In genomic region chr6:88565033-88565432, GRCm38 (mm10) we compare ENCODE assay signal across 8 mouse cellular contexts. TPM values are rescaled to one million over a fixed set of nuclear protein-coding genes. Genes with fewer than 3 reads are reported as not detected.
DNase-seq lines count a peak whose midpoint lies in the region; ATAC-seq lines count a peak whose summit lies in the region.
"Had no signal": no experiment of that assay in that cellular context is flagged by ENCODE, and none has a peak within 500 bp of the region (broad histone marks: within the 10 kb centered on the region; RNA-seq: fewer than 3 reads in every experiment).

No protein-coding gene starts in this region.

- ATAC-seq in activated CD4-positive, CD25-positive, alpha-beta regulatory T cell, adult 4 months = no peak

- peak; percentile 33 for DNase-seq in kidney, adult 9 months
- no peak for DNase-seq in kidney, postnatal 10 days
- peak; percentile 50 for DNase-seq in 3T3-L1 (ENCODE audit: low read depth, low spot score)
- DNase-seq in 416B (ENCODE audit: low read depth) = peak; percentile 32
- DNase-seq in cerebellum, postnatal 10 days = peak; percentile 59 to 65
- DNase-seq in layer of hippocampus, postnatal 36 days = no peak
- DNase-seq: adrenal gland, postnatal 25 days had no signal

RNA-seq across cellular contexts. Expression of gene Sec61a1, which starts 46.3 kb away (rescaled TPM):
- polyA plus RNA-seq in activated CD4-positive, CD25-positive, alpha-beta regulatory T cell, adult 4 months (2017; shearing (Covaris generic)) = 100 to 1,000 TPM; 183 to 192 TPM
- total RNA-seq in layer of hippocampus, postnatal 36 days (2021) = 10 to 100 TPM; 89.8 to 93.3 TPM

Comparison
In these comparisons a context has a peak if more than half of its experiments do, and no peak if none do; other contexts are left out.
1. DNase-seq: peak in kidney, adult 9 months (single experiment), 3T3-L1 (single experiment), 416B (single experiment) and cerebellum, postnatal 10 days (2 of 2); none in kidney, postnatal 10 days (single experiment) and layer of hippocampus, postnatal 36 days (0 of 2).